Mouse (Mus musculus): Measurements from ENCODE around the gene Ndufb8. TPM values are rescaled to one million over a fixed set of nuclear protein-coding genes. Genes with fewer than 3 reads are reported as not detected.

The Ndufb8 gene
- total RNA-seq, 2 experiments from 2014 or later = 315 to 370 TPM

Other genes starting within 250 kb of the Ndufb8 start
- 0.35 TPM in 1 of 2 replicates, not detected in the other for gene Scd4, start 222.3 kb downstream of the Ndufb8 start, total RNA-seq (2015)
- not detected in 2 replicates for gene Scd4, start 222.3 kb downstream of the Ndufb8 start, total RNA-seq (2017)
- 0.46 and 0.49 TPM in 2 replicates for gene Scd1, start 147.6 kb downstream of the Ndufb8 start, total RNA-seq (2015)
- 0.54 and 1.1 TPM in 2 replicates for gene Scd1, start 147.6 kb downstream of the Ndufb8 start, total RNA-seq (2017)
- not detected in 2 replicates for gene Wnt8b, start 62.0 kb downstream of the Ndufb8 start, total RNA-seq (2015)
- gene Wnt8b, start 62.0 kb downstream of the Ndufb8 start, total RNA-seq (2017) = not detected in 2 replicates
- 0.52 and 0.54 TPM in 2 replicates for gene Sec31b, start 9.6 kb downstream of the Ndufb8 start, total RNA-seq (2015)
- gene Sec31b, start 9.6 kb downstream of the Ndufb8 start, total RNA-seq (2017) = 1.4 and 3.9 TPM in 2 replicates
- 2.2 TPM in 1 of 2 replicates, not detected in the other for gene Gm20538, start 2.6 kb downstream of the Ndufb8 start, total RNA-seq (2015)
- not detected in 2 replicates for gene Gm20538, start 2.6 kb downstream of the Ndufb8 start, total RNA-seq (2017)
- gene Hif1an, start 7.4 kb upstream of the Ndufb8 start, total RNA-seq (2015) = 5.6 and 6.7 TPM in 2 replicates
- 6.6 and 9.4 TPM in 2 replicates for gene Hif1an, start 7.4 kb upstream of the Ndufb8 start, total RNA-seq (2017)
- not detected in 2 replicates for gene Pax2, start 200.6 kb upstream of the Ndufb8 start, total RNA-seq (2015)
- not detected in 2 replicates for gene Pax2, start 200.6 kb upstream of the Ndufb8 start, total RNA-seq (2017)

Data from megakaryocyte progenitor cell, adult 5-6 weeks (primary cell).